Comparison of ENCODE assay signal across 12 mouse cellular contexts in the genomic region with DNA sequence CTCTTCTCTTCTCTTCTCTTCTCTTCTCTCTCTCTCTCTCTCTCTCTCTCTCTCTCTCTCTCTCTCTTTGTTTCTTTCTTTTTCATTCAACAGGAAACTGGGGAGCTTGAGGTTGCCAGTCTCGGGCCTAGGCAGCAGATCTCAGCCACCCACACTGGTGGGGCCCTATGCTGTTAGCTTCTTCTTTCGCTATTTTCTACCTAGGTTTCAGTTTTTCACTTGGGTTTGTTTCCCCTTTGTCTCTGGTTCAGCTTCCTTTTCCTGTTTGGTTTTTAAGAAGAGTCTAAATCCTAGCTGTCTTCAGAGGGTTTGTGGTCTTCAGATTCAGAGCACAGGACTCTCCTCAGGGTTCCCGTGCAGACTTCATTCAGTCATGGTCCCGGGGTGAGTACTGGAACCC.
DNase-seq lines count a peak whose midpoint lies in the region; ATAC-seq and TF ChIP-seq lines count a peak whose summit lies in the region.
"Had no signal": no experiment of that assay in that cellular context is flagged by ENCODE, and none has a peak within 500 bp of the region (broad histone marks: within the 10 kb centered on the region; RNA-seq: fewer than 3 reads in every experiment).

No protein-coding gene starts in this region.

- H3K4me3 ChIP-seq in spleen, adult 2 months (ENCODE audit: extremely low read depth, insufficient read depth, insufficient read length) = peak overlapping the region; percentile 68
- H3K4me3 ChIP-seq: hindbrain, embryonic 13.5 days; myocyte had no signal

- ATAC-seq in granulocyte monocyte progenitor cell, adult 5-6 weeks (replicated peaks; ENCODE audit: poor library complexity, severe bottlenecking) = peak; percentile 18

- DNase-seq in spleen, adult 2 months (ENCODE audit: low read depth in 1 of 2, low spot score in 2 of 2) = peak; percentile 50 to 61
- no peak for DNase-seq in spleen, adult 12 weeks (ENCODE audit: low spot score)
- DNase-seq in natural killer cell, adult 2 months (ENCODE audit: low spot score in 2 of 2) = peak; percentile 47 to 55
- no peak for DNase-seq in cerebellum, adult 9-10 months
- DNase-seq in cerebellum, adult 9-11 months = no peak
- no peak for DNase-seq in heart, postnatal 25 days (ENCODE audit: low spot score)
- DNase-seq: lung, postnatal 14 days had no signal

- 12% methylated on average over 4 of the region's 4 CpGs for whole genome bisulfite sequencing in spleen, adult 2 months

- no peaks in the 10 kb centered on the region for H3K27me3 ChIP-seq in spleen, adult 2 months (ENCODE audit: control insufficient read depth, insufficient read depth, low read length)
- H3K27me3 ChIP-seq: hindbrain, embryonic 13.5 days had no signal

- intact Hi-C loops in heart, postnatal 25 days (cut with DNase I) = no loop called here

- peak; percentile 38 for TF ChIP-seq POLR2A in spleen, adult 2 months (IDR thresholded peaks at IDR 0.05; ENCODE audit: low read depth, low read length)

- TF ChIP-seq CTCF in spleen, adult 2 months (IDR thresholded peaks at IDR 0.05; ENCODE audit: extremely low read depth, insufficient read depth, insufficient read length, insufficient replicate concordance) = no peak

- H3K27ac ChIP-seq in spleen, adult 2 months (ENCODE audit: insufficient read depth, low read length) = peak overlapping the region; percentile 95
- H3K27ac ChIP-seq: hindbrain, embryonic 13.5 days; kidney, postnatal 0 days had no signal

- H3K4me1 ChIP-seq in spleen, adult 2 months (ENCODE audit: control insufficient read depth, insufficient read depth, insufficient read length) = peaks cover 69% of the 10 kb centered on the region

- peaks cover 3% of the 10 kb centered on the region; the same call in 1 of the 2 replicates for H3K36me3 ChIP-seq in spleen, adult 2 months (ENCODE audit: control insufficient read depth, insufficient read depth, low read length)
- H3K36me3 ChIP-seq: G1E had no signal

Comparison
In these comparisons a context has a peak if more than half of its experiments do, and no peak if none do; other contexts are left out.
1. DNase-seq: peak in spleen, adult 2 months (2 of 2) and natural killer cell, adult 2 months (2 of 2); none in spleen, adult 12 weeks (single experiment), cerebellum, adult 9-10 months (single experiment), cerebellum, adult 9-11 months (single experiment) and heart, postnatal 25 days (single experiment).